Mouse (Mus musculus): ENCODE data around the gene Rbpj. TPM values are rescaled to one million over a fixed set of nuclear protein-coding genes. Genes with fewer than 3 reads are reported as not detected.
A peak's percentile ranks its signal among the peaks of the same experiment; 100 is the strongest.

Gene Rbpj
- polyA plus RNA-seq, 1 experiment: 13.6 TPM

DNA sequence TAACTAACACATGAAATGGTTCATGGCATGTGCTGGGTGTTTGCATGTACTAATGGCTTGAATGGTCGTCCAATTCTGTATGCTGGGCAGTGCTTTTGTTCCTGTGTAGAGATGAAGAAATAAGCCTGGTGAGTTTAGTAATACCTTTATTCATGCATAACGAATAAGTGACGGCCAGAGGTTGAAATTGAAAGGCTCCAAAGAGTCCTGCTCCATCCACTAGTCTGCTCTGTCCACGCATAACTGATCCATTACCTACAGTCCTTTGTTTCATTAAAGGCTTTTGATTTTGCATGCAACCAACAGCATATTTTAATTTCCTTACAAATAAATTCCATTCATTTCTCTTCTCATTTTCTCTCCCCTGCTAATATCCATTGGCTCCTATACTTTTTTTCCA is 53.2 kb downstream of the Rbpj start:
- TF ChIP-seq GATA1 (IDR thresholded peaks at IDR 0.05; ENCODE audit: borderline replicate concordance, low read length): no peak
- no peak for TF ChIP-seq FLI1 (IDR thresholded peaks at IDR 0.05; ENCODE audit: low read length)
- Histone ChIP-seq H3K36me3 (replicated peaks; ENCODE audit: low read length) (peaks cover 9% of the 10 kb centered on the region), H3K4me1 (peaks cover 60% of the 10 kb centered on the region), H3K4me3 (replicated peaks) (no peak overlapping the region), H3K9me3 (peaks cover 9% of the 10 kb centered on the region), H3K27me3 (replicated peaks) (no peaks in the 10 kb centered on the region)

DNA sequence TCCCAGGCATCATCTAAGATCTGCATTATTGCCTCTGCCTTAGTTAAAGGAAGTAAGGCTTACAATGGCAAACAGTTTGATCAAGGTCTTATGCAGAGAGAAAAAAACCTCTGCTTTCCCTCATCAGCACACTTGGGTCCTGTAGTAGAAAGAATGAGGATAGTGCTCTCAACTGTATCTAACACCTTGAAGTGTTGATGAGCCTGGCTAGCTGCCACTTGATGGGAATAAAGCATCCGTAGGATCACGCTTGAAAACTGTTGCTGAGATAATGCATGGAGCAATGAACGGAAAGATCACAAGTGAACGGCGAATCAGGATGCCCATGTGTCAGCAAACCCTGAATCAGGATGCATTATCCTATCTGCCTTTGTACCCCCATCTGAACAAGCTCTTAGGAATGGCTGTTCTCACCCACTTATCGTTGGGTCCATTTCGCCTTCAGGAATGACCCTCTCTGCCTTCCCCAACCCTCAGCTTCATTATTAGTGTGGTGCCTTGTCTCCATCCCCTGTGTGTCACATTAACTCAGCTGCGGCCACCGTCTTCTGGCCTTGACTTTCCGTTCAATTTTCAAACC is 54.1 kb downstream of the Rbpj start:
- Histone ChIP-seq H3K27me3 (replicated peaks) (no peaks in the 10 kb centered on the region), H3K4me3 (replicated peaks) (no peak overlapping the region), H3K4me1 (peaks cover 58% of the 10 kb centered on the region), H3K9me3 (peaks cover 9% of the 10 kb centered on the region), H3K36me3 (replicated peaks; ENCODE audit: low read length) (peaks cover 9% of the 10 kb centered on the region)
- no peak for TF ChIP-seq FLI1 (IDR thresholded peaks at IDR 0.05; ENCODE audit: low read length)

DNA sequence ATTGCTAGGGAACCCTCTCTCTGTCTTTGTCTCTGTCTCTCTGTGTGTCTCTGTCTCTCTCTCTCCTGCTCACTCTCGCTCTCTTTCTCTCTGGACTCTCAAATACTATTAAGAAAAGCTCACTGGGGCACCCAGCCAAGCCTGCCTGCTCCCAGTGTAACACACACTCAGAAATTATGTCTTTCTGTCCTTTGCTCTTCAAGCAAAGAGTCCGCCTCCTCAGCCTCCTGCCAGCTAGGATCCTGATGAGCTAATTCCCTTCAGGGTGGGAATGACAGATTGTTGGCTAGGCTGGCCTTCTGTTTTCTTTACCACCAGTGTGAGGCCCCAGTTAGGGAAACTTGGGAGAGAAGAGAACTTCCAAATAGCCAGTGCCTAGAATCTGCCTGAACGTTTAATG is 57.1 kb downstream of the Rbpj start:
- no peak for TF ChIP-seq GATA1 (IDR thresholded peaks at IDR 0.05; ENCODE audit: borderline replicate concordance, low read length)
- no peak for TF ChIP-seq FLI1 (IDR thresholded peaks at IDR 0.05; ENCODE audit: low read length)
- peak overlapping the region; percentile 34 for H3K4me3 ChIP-seq (replicated peaks)
- no peaks in the 10 kb centered on the region for H3K27me3 ChIP-seq (replicated peaks)
- H3K4me1 ChIP-seq: peaks cover 58% of the 10 kb centered on the region
- H3K9me3 ChIP-seq: no peaks in the 10 kb centered on the region
- no peaks in the 10 kb centered on the region for H3K36me3 ChIP-seq (replicated peaks; ENCODE audit: low read length)

DNA sequence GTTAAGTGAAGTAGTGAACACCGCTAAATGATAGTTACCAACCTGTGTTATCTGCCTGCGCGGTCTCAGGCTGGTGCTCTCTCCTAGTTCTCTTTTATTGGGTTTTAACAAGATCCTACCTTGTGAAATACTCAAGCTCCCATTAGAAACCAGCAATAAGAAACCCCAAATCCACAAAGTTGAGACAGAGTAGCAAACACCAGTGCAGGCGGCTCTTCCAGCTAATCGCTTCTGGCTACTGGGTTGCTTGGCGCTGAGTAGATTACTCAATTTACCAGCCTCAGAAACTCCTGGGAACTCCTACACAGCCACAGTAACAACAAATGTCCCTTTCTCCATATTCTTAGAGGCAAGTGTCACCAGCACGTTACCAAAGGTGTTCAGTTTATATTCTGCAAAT is 58.2 kb downstream of the Rbpj start:
- Histone ChIP-seq H3K4me1 (peaks cover 54% of the 10 kb centered on the region), H3K4me3 (replicated peaks) (no peak overlapping the region), H3K36me3 (replicated peaks; ENCODE audit: low read length) (no peaks in the 10 kb centered on the region), H3K9me3 (no peaks in the 10 kb centered on the region), H3K27me3 (replicated peaks) (no peaks in the 10 kb centered on the region)
- TF ChIP-seq FLI1 (IDR thresholded peaks at IDR 0.05; ENCODE audit: low read length) (no peak), GATA1 (IDR thresholded peaks at IDR 0.05; ENCODE audit: borderline replicate concordance, low read length) (no peak)

DNA sequence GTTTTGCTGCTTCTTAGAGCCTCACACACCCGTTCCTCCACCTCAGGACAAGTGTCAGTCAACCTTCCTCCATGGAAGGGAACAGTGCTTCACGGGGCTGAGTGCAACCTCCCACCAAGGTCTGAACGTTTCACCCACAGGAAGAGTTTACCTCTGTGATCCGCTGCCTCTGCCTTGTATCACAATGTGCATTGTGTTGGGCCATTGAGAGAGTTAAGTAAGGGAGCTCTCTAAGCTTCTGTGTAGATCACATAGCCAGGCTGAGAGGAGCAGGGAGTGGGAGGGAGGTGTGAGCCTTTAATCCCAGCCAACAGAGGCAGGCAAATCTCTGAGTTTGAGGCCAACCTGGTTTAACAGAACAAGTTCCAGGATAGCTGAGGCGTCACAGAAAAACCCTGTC is 58.9 kb downstream of the Rbpj start:
- TF ChIP-seq FLI1 (IDR thresholded peaks at IDR 0.05; ENCODE audit: low read length) (no peak), GATA1 (IDR thresholded peaks at IDR 0.05; ENCODE audit: borderline replicate concordance, low read length) (no peak)

DNA sequence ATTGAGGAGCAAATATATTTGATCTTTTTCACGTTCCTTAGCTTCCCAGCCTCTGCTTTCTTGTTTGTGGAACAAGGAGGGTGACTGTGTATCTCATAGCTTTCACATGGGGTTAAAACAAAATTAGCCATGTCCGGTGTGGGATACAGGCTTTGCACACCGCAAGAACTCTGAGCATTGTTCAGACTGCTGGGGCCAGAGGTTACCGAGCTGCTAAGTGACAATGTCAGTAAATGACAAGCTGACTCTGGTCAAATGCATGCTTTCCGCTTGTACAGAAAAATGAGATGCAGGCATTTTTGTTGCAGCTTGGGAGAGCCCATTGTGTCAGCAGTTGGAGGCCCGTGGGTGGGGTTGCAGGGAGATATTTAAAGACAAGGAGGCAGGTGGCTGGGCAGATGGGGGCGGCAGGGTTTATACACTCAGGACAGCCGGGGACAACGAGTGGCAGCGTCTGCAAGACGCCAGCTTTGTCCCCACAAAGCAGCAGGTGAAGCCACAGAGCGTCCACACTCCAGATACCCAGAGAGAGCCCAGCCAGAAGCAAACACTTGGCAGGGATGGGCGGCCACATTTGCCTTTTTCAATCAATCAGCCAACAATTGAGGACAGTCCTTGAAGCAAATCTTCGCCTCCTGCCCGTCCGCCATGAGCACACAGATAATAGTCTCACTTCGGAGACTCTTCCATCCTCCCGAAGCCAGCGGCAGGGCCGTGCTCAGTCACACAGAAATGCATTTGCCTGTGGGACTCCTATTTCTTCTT is 59.5 kb downstream of the Rbpj start:
- Histone ChIP-seq H3K4me3 (replicated peaks) (no peak overlapping the region), H3K4me1 (peaks cover 61% of the 10 kb centered on the region), H3K36me3 (replicated peaks; ENCODE audit: low read length) (no peaks in the 10 kb centered on the region), H3K9me3 (no peaks in the 10 kb centered on the region), H3K27me3 (replicated peaks) (no peaks in the 10 kb centered on the region)
- no peak for TF ChIP-seq FLI1 (IDR thresholded peaks at IDR 0.05; ENCODE audit: low read length)
- TF ChIP-seq GATA1 (IDR thresholded peaks at IDR 0.05; ENCODE audit: borderline replicate concordance, low read length): no peak

More for the DNA sequence above, 58.9 kb downstream of the Rbpj start:
- Histone ChIP-seq H3K4me3 (replicated peaks) (no peak overlapping the region), H3K4me1 (peaks cover 61% of the 10 kb centered on the region), H3K27me3 (replicated peaks) (no peaks in the 10 kb centered on the region), H3K9me3 (no peaks in the 10 kb centered on the region), H3K36me3 (replicated peaks; ENCODE audit: low read length) (no peaks in the 10 kb centered on the region)

DNA sequence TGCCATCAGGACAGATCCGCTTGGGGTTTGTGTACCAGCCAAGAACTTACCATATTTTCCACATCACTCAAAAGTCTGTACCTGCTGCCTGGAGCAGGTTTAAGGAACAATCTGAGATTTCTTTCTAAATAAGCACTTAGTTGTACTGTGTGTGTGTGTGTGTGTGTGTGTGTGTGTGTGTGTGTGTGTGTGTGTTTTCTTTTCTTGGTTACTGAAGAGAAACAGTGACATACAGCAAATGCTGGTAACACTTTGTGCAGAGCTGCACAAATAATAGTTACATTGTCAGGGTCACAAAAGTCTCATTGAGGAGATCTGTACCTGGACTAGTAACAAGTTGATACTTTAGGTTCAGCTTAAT is 60.1 kb downstream of the Rbpj start:
- no peak for TF ChIP-seq FLI1 (IDR thresholded peaks at IDR 0.05; ENCODE audit: low read length)
- TF ChIP-seq GATA1 (IDR thresholded peaks at IDR 0.05; ENCODE audit: borderline replicate concordance, low read length): no peak
- H3K4me3 ChIP-seq (replicated peaks): no peak overlapping the region
- H3K27me3 ChIP-seq (replicated peaks): no peaks in the 10 kb centered on the region
- H3K4me1 ChIP-seq: peaks cover 67% of the 10 kb centered on the region
- no peaks in the 10 kb centered on the region for H3K9me3 ChIP-seq
- no peaks in the 10 kb centered on the region for H3K36me3 ChIP-seq (replicated peaks; ENCODE audit: low read length)

DNA sequence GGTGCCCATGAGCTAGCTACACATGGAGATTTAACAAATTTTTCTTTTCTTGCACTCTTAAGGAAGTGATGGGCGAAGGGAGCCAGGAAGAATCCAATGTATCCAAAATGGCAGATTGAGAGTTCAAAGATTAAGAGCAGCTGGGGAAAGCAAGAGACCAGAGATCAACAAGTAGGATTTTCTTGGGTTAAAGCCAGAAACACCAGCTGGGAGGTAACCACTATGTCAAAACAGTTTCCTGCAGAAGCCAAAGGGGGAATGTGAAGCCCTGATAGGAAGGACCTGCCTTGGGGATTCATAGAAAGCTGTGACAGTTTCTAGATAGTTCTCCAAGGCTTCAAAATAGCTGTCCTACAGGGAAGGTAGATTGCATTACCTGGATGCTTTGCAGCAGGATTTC is 63.9 kb downstream of the Rbpj start:
- H3K9me3 ChIP-seq: no peaks in the 10 kb centered on the region
- H3K4me1 ChIP-seq: peaks cover 66% of the 10 kb centered on the region
- no peak for TF ChIP-seq GATA1 (IDR thresholded peaks at IDR 0.05; ENCODE audit: borderline replicate concordance, low read length)
- H3K27me3 ChIP-seq (replicated peaks): no peaks in the 10 kb centered on the region
- H3K4me3 ChIP-seq (replicated peaks): no peak overlapping the region
- H3K36me3 ChIP-seq (replicated peaks; ENCODE audit: low read length): no peaks in the 10 kb centered on the region

DNA sequence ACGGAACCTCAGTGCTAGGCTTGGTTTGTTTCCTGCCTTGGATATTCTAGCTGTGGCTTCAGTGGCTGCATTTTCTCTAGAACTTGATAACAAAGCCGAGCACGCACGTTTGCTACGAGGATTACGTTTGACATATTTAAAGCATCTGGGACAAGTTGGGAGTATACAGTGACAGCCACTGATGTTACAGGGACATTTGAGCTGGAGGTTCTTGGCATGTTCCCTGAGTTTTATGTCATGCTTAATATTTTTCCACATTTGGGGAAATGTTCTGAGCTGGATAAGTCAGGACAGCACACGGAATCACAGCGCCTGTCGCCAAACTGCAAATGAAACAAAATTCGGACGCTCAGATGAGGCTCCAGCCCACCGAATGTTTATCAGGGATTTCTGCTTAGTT is 69.1 kb downstream of the Rbpj start:
- H3K4me1 ChIP-seq: peaks cover 77% of the 10 kb centered on the region
- H3K4me3 ChIP-seq (replicated peaks): no peak overlapping the region
- H3K27me3 ChIP-seq (replicated peaks): no peaks in the 10 kb centered on the region
- no peaks in the 10 kb centered on the region for H3K36me3 ChIP-seq (replicated peaks; ENCODE audit: low read length)
- no peaks in the 10 kb centered on the region for H3K9me3 ChIP-seq
- TF ChIP-seq GATA1 (IDR thresholded peaks at IDR 0.05; ENCODE audit: borderline replicate concordance, low read length) (no peak), FLI1 (IDR thresholded peaks at IDR 0.05; ENCODE audit: low read length) (no peak)

DNA sequence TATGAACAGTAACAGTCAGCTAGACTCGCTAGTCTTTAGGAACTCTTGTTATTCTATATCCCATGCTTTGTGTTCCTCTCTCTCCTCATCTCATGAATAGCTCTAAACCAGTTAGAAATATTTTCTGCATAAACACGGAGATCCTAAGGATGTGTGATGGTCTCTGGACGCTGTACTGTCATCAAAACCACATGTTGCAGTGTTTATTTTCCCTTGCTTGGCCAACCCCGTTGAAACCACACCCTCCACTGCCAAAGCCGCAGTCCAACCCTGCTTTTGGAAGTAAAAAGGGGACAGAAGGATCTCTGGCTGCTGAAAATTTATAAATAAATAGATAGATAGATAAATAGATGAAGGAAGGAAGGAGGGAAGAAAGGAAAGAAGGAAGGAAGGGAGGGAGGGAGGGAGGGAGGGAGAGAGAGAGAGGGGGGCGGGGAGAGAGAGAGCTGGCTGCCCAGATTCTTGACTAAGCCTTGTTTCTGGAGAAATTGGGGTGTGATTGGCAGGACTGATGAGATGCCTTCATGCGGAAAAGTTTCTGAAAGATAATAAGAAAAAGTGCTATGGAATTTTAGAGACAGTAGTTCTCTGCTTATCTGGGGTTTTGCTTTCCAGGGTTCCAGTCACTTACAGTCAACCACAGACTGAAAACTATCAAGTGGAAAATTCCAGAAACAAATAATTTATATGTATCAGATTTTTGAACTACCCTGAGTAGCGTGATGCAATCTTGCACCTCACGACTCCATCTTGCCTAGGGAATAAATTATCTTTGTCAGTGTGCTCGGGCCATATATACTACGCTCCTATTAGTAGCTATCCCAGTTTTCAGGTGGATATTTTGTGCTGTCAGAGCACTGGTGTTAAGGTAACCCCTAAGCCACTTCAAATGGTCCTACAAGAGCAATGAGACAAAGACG is 70.9 kb downstream of the Rbpj start:
- H3K4me1 ChIP-seq: peaks cover 71% of the 10 kb centered on the region
- H3K9me3 ChIP-seq: no peaks in the 10 kb centered on the region
- H3K36me3 ChIP-seq (replicated peaks; ENCODE audit: low read length): no peaks in the 10 kb centered on the region
- H3K4me3 ChIP-seq (replicated peaks): no peak overlapping the region
- no peak for TF ChIP-seq GATA1 (IDR thresholded peaks at IDR 0.05; ENCODE audit: borderline replicate concordance, low read length)
- no peak for TF ChIP-seq FLI1 (IDR thresholded peaks at IDR 0.05; ENCODE audit: low read length)
- no peaks in the 10 kb centered on the region for H3K27me3 ChIP-seq (replicated peaks)

Measured in megakaryocyte, embryonic 14.5 days (primary cell).